Mouse (Mus musculus) ovary, adult 18-20 months (tissue): ENCODE results near the gene Os9.
"Not testable (repeated sequence)": the region's sequence is repeated elsewhere in the genome, so short reads cannot be mapped to it uniquely, and the experiment has no call there.

Experiments
- DNase-seq: peaks from one replicate; pipeline ENCODE4 v3.0.0; 2022; ENCODE audit warnings: low spot score, mixed read lengths

Gene Os9

GRCm38 (mm10) chr10:127121066-127121477 is at the start of gene Os9:
Gene Os9, minus strand, starts transcription at chr10:127121131.
- DNase-seq = peak; percentile 95

GRCm38 (mm10) chr10:127170002-127170401 is 49.1 kb upstream of the Os9 start:
- no peak for DNase-seq

- no peak for DNase-seq
These were observed 46.8 kb upstream of the Os9 start for GRCm38 (mm10) chr10:127167614-127168192.

- no peak for DNase-seq
These were observed 46.1 kb upstream of the Os9 start for GRCm38 (mm10) chr10:127166771-127167613.

- DNase-seq = no peak
These were observed 45.4 kb upstream of the Os9 start for GRCm38 (mm10) chr10:127166404-127166715.

- no peak for DNase-seq
These were observed 44.9 kb upstream of the Os9 start for GRCm38 (mm10) chr10:127165654-127166403.

- no peak for DNase-seq
These were observed 44.4 kb upstream of the Os9 start for GRCm38 (mm10) chr10:127165354-127165653.

GRCm38 (mm10) chr10:127164631-127165353 is 43.9 kb upstream of the Os9 start, which contains the start of gene B4galnt1:
Gene B4galnt1, plus strand, starts transcription at chr10:127165225.
- DNase-seq = peak; percentile 46

- DNase-seq = no peak
These were observed 43.3 kb upstream of the Os9 start for GRCm38 (mm10) chr10:127164190-127164589.

- not testable (repeated sequence) for DNase-seq
These were observed 41.9 kb upstream of the Os9 start for GRCm38 (mm10) chr10:127162771-127163261.

- DNase-seq = no peak
These were observed 39.8 kb upstream of the Os9 start for GRCm38 (mm10) chr10:127160728-127161127.

- no peak for DNase-seq
These were observed 39.1 kb upstream of the Os9 start for GRCm38 (mm10) chr10:127160081-127160480.

GRCm38 (mm10) chr10:127158471-127158870 is 37.5 kb upstream of the Os9 start:
- DNase-seq = no peak

GRCm38 (mm10) chr10:127156511-127156910 is 35.6 kb upstream of the Os9 start:
- no peak for DNase-seq

GRCm38 (mm10) chr10:127156089-127156488 is 35.2 kb upstream of the Os9 start:
- no peak for DNase-seq

GRCm38 (mm10) chr10:127154652-127155051 is 33.7 kb upstream of the Os9 start:
- DNase-seq = no peak

- DNase-seq = no peak
These were observed 33.3 kb upstream of the Os9 start for GRCm38 (mm10) chr10:127154241-127154640.

GRCm38 (mm10) chr10:127153323-127153722 is 32.4 kb upstream of the Os9 start:
- no peak for DNase-seq

GRCm38 (mm10) chr10:127152556-127152955 is 31.6 kb upstream of the Os9 start:
- not testable (repeated sequence) for DNase-seq

- not testable (repeated sequence) for DNase-seq
These were observed 30.3 kb upstream of the Os9 start for GRCm38 (mm10) chr10:127151233-127151632.

- no peak for DNase-seq
These were observed 29.5 kb upstream of the Os9 start for GRCm38 (mm10) chr10:127150471-127150872.

GRCm38 (mm10) chr10:127147135-127147534 is 26.2 kb upstream of the Os9 start:
- no peak for DNase-seq
